Mouse (Mus musculus) testis, adult 2 months (tissue): ENCODE data around the gene Mthfd2. TPM values are rescaled to one million over a fixed set of nuclear protein-coding genes. Genes with fewer than 3 reads are reported as not detected.
A peak's percentile ranks its signal among the peaks of the same experiment; 100 is the strongest.

ENCODE experiments used
- H3K27ac ChIP-seq: fragments of 200-500 bp; 2 replicates; pipeline ENCODE4 v1.5.1; 2012; ENCODE audit warnings: low read depth, low read length; ENCODE audit not compliant: control insufficient read depth, insufficient read depth
- H3K27me3 ChIP-seq: fragments of 200-500 bp; 2 replicates; pipeline ENCODE4 v1.6.1; 2012; ENCODE audit warnings: mild to moderate bottlenecking, low read length, moderate library complexity; ENCODE audit not compliant: control insufficient read depth, insufficient read depth
- H3K36me3 ChIP-seq: fragments of 200-500 bp; 2 replicates; pipeline ENCODE4 v1.6.1; 2012; ENCODE audit warnings: mild to moderate bottlenecking, low read length; ENCODE audit not compliant: control insufficient read depth, insufficient read depth
- H3K4me1 ChIP-seq: fragments of 200-500 bp; 2 replicates; pipeline ENCODE4 v1.6.1; 2012; ENCODE audit warnings: low read length; ENCODE audit not compliant: control insufficient read depth, insufficient read depth
- H3K4me3 ChIP-seq: fragments of 200-500 bp; 2 replicates; pipeline ENCODE4 v1.5.1; 2012; ENCODE audit warnings: low read depth, mild to moderate bottlenecking, low read length, moderate library complexity, mixed read lengths; ENCODE audit not compliant: control insufficient read depth
- CTCF ChIP-seq: fragments of 200-500 bp; IDR thresholded peaks from 2 replicates; pipeline ENCODE4 v1.5.1; 2012; ENCODE audit warnings: low read depth, mild to moderate bottlenecking, inconsistent platforms, low read length, moderate library complexity; ENCODE audit not compliant: control insufficient read depth, insufficient read depth, insufficient replicate concordance
- POLR2A ChIP-seq: fragments of 200-500 bp; IDR thresholded peaks from 2 replicates; pipeline ENCODE4 v1.6.1; 2012; ENCODE audit warnings: low read depth, mild to moderate bottlenecking, inconsistent platforms, low read length, moderate library complexity; ENCODE audit not compliant: control insufficient read depth
- polyA plus RNA-seq: library from polyadenylated mRNA; depleted of rRNA; stranded (reverse); fragments of >200 nt; gene quantifications from 2 replicates; pipeline ENCODE4 v1.2.3, GENCODE M21; 2012

Gene Mthfd2
- polyA plus RNA-seq, 1 experiment = 13.9 TPM

DNA sequence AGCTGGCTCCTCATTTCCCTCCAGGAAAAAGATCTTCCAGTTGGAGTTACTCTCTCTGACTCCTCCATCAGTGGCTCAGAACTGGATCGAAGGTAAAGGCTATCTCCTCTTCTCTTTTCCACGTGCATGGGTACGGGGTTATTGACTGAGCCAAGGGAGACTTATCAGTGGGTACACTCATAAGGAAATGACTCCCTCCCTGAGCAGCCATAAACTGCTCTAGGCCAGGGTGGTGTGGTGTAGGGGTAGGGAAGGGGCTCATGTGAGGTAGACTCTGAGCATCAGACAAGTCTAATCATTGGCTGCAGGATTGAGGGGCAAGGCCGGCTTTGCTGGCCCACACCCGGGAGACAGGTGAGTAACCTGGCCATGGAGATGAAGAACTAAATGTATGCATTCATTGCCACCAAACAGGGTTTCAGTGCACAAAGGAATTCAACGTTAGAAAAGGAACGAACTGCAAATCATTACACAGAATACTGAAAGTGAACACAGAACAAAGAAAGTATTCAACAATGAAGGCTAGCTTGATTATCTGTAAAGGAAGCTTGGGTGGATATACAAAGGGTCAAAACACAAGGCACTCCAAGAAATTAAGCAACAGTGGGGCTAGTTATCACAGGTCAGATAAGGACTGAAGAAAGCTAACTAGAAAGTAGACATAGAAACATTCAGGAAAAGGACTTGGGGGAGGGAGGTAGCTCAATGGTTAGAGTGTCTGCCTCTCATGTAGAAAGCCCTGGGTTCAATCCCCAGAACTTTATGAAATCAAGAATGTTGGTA is 25.1 kb downstream of the Mthfd2 start:
- no peaks in the 10 kb centered on the region for H3K36me3 ChIP-seq
- peak overlapping the region; percentile 55; the same call in 1 of the 2 replicates for H3K27ac ChIP-seq
- H3K27me3 ChIP-seq = no peaks in the 10 kb centered on the region
- no peak overlapping the region for H3K4me3 ChIP-seq
- H3K4me1 ChIP-seq = peaks cover 6% of the 10 kb centered on the region
- TF ChIP-seq CTCF = no peak
- TF ChIP-seq POLR2A = no peak

DNA sequence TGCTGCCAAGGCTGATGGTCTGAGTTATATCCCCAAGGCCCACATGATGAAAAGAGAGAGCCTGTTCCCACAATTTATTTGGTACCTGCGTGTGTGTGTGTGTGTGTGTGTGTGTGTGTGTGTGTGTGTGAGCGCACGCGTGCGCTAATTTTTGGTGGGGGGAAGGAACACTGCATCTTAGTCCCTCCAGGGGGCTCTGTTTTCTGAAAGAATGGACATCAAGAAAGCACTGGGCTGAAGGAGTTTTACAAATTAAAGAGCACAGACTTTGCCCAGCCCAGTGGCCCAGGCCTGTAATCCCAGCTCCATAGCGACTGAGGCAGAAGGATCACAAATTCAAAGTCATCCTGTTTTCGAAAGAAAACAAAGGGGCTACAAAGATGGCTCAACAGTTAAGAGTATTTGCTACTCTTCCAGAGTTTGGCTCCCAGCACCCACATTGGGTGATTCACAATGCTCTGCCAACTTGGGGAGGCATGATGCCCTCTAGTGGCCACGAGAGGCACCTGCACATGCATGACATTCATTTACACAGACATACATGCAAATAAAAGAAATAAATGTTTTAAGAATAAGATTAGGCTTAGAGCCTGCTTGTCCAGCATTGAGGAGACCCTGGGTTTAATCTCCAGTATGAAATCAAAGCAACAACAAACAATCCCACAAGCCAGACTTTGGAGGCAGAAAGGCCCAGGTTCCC is 45.3 kb downstream of the Mthfd2 start:
- TF ChIP-seq CTCF (peak; percentile 90; the same call in 1 of the 2 replicates), POLR2A (no peak)

DNA sequence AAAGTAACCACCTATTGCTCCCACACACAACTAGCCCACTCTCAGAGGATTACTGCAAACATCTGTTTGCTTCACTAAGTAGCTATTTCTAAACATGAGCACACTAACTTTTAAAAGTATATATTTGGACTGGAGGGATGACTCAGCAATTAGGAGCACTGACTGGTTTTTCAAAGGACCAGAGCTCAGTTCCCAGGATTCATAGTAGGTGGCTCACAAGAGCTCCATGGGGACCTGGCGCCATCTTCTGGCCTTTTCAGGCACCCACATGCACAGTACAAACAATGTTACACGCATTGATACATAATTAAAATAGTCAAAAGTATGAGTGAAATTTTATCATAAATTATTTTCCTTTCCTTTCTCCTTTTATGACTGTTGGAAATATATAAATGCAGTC is 46.8 kb downstream of the Mthfd2 start:
- H3K27ac ChIP-seq = no peak overlapping the region
- H3K4me3 ChIP-seq = no peak overlapping the region
- H3K36me3 ChIP-seq = no peaks in the 10 kb centered on the region
- no peaks in the 10 kb centered on the region for H3K27me3 ChIP-seq
- TF ChIP-seq POLR2A (no peak), CTCF (peak; percentile 52; the same call in 1 of the 2 replicates)
- H3K4me1 ChIP-seq = no peaks in the 10 kb centered on the region

More for the DNA sequence above, 45.3 kb downstream of the Mthfd2 start:
- no peaks in the 10 kb centered on the region for H3K36me3 ChIP-seq
- H3K27ac ChIP-seq = no peak overlapping the region
- H3K4me3 ChIP-seq = no peak overlapping the region
- H3K4me1 ChIP-seq = no peaks in the 10 kb centered on the region
- no peaks in the 10 kb centered on the region for H3K27me3 ChIP-seq

DNA sequence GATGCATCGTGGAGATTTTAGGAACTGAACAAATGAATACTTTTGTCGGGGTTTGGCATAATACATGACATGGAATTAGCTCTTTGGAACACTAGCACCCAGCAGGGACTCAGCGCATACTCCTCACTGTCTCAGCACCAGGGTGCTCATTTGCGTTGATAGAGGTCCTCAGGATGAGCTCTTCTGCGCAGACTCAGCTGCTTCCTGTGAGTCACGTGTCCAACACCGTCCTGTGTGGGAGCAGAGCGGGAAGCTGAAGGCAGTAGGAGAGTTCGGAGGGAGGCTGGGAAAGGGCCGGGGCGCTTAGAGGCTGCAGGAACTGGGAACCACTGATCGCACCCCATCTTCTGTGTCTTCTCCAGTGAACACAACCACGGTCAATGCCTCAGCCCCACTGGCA is 48.6 kb downstream of the Mthfd2 start:
- H3K36me3 ChIP-seq = no peaks in the 10 kb centered on the region
- no peak overlapping the region for H3K27ac ChIP-seq
- H3K4me3 ChIP-seq = no peak overlapping the region
- no peaks in the 10 kb centered on the region for H3K4me1 ChIP-seq
- TF ChIP-seq CTCF (no peak), POLR2A (no peak)
- H3K27me3 ChIP-seq = no peaks in the 10 kb centered on the region

DNA sequence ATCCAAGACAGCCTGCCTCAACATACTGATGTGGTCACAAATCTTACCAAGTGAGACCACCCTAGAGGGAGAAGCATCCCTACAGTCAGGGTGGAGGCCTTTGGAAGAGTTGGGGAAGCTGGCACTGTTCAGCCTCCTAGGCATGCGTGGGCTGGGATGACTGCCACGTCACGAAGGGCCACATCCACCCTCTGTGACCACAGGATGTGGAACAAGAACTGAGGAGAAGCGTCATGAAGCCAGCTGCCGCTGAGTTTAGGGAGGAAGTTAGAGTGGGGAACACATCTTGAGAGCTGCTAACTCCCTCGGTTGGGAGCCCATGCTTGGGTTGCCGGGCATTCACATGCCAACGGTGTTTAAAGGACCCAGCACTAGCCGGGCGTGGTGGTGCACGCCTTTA is 52.0 kb downstream of the Mthfd2 start:
- no peak overlapping the region for H3K27ac ChIP-seq
- H3K4me3 ChIP-seq = no peak overlapping the region
- no peak for TF ChIP-seq POLR2A
- no peak for TF ChIP-seq CTCF
- no peaks in the 10 kb centered on the region for H3K4me1 ChIP-seq
- no peaks in the 10 kb centered on the region for H3K27me3 ChIP-seq
- no peaks in the 10 kb centered on the region for H3K36me3 ChIP-seq

DNA sequence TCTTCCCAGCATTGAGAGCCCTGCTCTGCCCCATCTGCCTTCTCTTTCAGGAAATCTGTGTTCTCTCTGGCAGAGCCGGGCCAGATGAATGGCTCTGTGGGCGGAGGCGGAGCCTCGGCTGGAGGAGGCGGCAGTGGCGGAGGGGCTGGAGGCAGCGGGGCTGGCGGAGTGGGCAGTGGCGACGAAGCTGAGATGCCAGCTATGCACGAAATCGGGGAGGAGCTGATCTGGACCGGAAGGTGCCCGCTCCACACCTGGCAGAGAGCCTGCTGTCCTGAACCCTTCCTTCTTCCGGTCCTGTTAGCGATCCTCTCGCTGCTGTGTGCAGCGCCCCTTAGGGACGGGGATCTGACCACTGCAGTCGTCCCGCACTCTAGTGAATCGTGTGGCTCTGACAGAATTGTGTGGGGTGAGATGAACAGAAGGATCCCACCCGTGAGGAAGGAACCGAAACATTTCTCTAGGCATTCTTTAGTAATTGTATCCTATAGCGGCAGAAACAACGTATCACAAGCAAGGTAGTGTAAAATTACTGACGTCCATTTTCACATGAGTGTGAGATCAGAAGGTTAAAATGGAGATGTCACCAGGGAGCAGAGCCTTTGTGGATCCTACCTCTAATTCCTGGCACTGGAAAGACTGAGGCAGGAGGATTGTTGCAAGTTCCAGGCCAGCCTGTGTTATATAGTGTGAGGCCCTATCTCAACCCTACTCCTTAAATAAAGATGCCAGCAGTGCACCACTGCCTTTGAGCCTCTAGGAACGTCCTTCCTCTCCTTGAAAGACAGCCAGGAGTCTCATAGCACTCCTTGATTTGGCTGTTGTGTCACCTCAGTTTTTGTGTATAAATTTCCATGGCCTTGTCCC is 57.3 kb downstream of the Mthfd2 start:
- Histone ChIP-seq H3K27ac (no peak overlapping the region), H3K36me3 (no peaks in the 10 kb centered on the region), H3K4me3 (peak overlapping the region; percentile 78), H3K27me3 (no peaks in the 10 kb centered on the region), H3K4me1 (peaks cover 3% of the 10 kb centered on the region; the same call in 1 of the 2 replicates)
- peak; percentile 48 for TF ChIP-seq POLR2A
- TF ChIP-seq CTCF = peak; percentile 42; the same call in 1 of the 2 replicates

DNA sequence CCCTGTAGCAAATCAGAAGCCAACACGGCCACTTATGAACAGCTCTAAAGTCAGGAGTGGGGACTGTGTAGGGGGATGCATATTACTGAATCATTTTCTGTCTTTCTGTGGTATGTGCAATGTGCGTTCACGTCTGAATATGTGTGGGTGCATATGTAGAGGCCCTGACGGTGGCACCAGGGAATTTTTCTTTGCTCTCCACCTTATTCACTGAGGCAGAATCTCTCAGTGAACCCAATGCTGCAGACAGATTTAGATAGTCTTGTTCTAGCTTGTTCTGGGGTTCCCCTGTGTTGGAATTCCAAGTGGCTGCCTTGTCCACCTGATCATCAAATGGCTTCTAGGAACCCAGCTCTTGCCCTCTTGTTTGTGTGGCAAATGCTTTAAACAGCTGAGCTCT is 58.1 kb downstream of the Mthfd2 start:
- TF ChIP-seq POLR2A = no peak
- no peak for TF ChIP-seq CTCF
- Histone ChIP-seq H3K27ac (no peak overlapping the region), H3K36me3 (no peaks in the 10 kb centered on the region), H3K4me3 (no peak overlapping the region), H3K27me3 (no peaks in the 10 kb centered on the region), H3K4me1 (peaks cover 3% of the 10 kb centered on the region; the same call in 1 of the 2 replicates)
